Mouse (Mus musculus): ENCODE measurements around the gene Eid3. TPM values are rescaled to one million over a fixed set of nuclear protein-coding genes. Genes with fewer than 3 reads are reported as not detected.

Eid3 gene
- polyA plus RNA-seq, 1 experiment = 1.3 TPM

DNA sequence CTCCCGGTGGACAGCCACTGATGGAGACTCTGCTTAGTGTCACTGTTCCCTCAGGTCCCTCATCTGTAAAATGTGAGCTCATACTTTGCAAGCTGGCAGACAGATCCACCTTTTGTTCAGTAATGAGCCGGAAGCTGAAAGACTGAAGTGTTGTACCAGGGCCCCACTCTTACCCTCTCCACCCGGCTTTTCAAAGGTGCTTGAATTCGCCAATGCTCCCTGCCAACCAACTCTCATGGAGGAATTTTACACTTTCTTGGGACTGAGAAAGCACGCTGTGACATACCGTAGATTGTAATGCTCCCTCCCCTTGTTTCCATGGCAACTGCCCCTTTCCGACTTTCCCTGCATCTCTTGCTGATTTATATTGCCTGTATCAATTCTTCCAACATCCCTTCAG, 34.1 kb downstream of the Eid3 start:
- Histone ChIP-seq H3ac (ENCODE audit: control insufficient read depth, insufficient read length, low read depth) (no peak overlapping the region), H3K79me2 (ENCODE audit: control insufficient read depth, insufficient read depth) (no peaks in the 10 kb centered on the region), H3K36me3 (ENCODE audit: control insufficient read depth, insufficient read depth) (peaks cover 34% of the 10 kb centered on the region), H3K27me3 (ENCODE audit: control insufficient read depth, insufficient read depth, insufficient read length) (no peaks in the 10 kb centered on the region), H3K4me3 (ENCODE audit: insufficient read depth, poor library complexity, severe bottlenecking) (no peak overlapping the region), H3K79me3 (ENCODE audit: low read depth) (no peaks in the 10 kb centered on the region)
- TF ChIP-seq CTCF (IDR thresholded peaks at IDR 0.05; ENCODE audit: control insufficient read depth, insufficient read depth, insufficient read length) (no peak), MYOG (IDR thresholded peaks at IDR 0.05; ENCODE audit: control insufficient read depth, extremely low read depth, insufficient read length) (no peak), FOSL1 (IDR thresholded peaks at IDR 0.05; ENCODE audit: insufficient read depth, low read length, poor library complexity, severe bottlenecking) (no peak), MAX (IDR thresholded peaks at IDR 0.05) (no peak)

DNA sequence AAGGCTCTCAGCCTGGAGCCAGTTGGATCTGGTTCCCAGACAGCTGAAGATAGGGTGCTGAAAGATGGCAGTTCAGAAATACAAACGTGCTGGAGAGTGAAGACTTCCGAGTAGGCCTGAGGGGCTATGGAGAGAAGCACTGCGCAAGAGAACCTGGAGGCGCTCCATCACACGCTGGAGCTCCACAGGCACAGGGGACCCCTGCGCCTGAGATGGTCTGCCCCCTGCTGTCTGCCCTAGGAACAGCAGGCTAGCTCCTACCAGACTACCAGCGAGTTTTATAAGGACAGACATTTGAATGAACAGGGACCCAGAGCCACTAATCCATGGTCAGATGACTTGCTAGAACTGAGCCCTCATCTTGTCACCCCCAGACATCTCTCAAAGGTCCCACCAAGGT, 35.0 kb downstream of the Eid3 start:
- Histone ChIP-seq H3K79me3 (ENCODE audit: low read depth) (no peaks in the 10 kb centered on the region), H3K79me2 (ENCODE audit: control insufficient read depth, insufficient read depth) (no peaks in the 10 kb centered on the region), H3K27me3 (ENCODE audit: control insufficient read depth, insufficient read depth, insufficient read length) (no peaks in the 10 kb centered on the region), H3ac (ENCODE audit: control insufficient read depth, insufficient read length, low read depth) (no peak overlapping the region), H3K4me3 (ENCODE audit: insufficient read depth, poor library complexity, severe bottlenecking) (no peak overlapping the region), H3K36me3 (ENCODE audit: control insufficient read depth, insufficient read depth) (peaks cover 25% of the 10 kb centered on the region)
- peak; percentile 68 for TF ChIP-seq CTCF (IDR thresholded peaks at IDR 0.05; ENCODE audit: control insufficient read depth, insufficient read depth, insufficient read length)
- no peak for TF ChIP-seq USF1 (IDR thresholded peaks at IDR 0.05; ENCODE audit: low read depth)
- TF ChIP-seq FOSL1 (IDR thresholded peaks at IDR 0.05; ENCODE audit: insufficient read depth, low read length, poor library complexity, severe bottlenecking) = no peak
- TF ChIP-seq CEBPB (IDR thresholded peaks at IDR 0.05; ENCODE audit: low read depth) = no peak
- no peak for TF ChIP-seq MYOG (IDR thresholded peaks at IDR 0.05; ENCODE audit: control insufficient read depth, extremely low read depth, insufficient read length)
- no peak for TF ChIP-seq MYOD1 (IDR thresholded peaks at IDR 0.05; ENCODE audit: control insufficient read depth, insufficient read length, low read depth)

DNA sequence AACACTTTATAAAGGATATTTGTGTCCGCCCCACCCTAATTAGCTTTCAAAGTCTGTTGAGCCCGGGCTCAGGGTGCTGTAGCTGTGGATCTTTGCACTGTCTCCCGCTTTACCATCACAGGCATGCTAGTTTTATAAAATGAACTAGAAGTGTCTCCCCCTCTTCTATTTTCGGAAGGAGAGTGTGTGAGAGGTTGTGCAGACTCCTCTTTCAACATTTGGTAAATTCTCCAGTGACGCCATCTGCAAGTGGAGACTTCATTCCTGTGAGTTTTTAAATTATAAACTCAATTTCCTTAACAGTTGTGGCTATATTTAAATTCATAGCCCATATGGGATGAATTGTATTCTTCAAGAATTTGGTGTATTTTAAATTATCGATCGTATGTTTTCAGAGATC, 42.1 kb downstream of the Eid3 start:
- Histone ChIP-seq H3K27me3 (ENCODE audit: control insufficient read depth, insufficient read depth, insufficient read length) (no peaks in the 10 kb centered on the region), H3K36me3 (ENCODE audit: control insufficient read depth, insufficient read depth) (no peaks in the 10 kb centered on the region), H3K4me3 (ENCODE audit: insufficient read depth, poor library complexity, severe bottlenecking) (no peak overlapping the region), H3ac (ENCODE audit: control insufficient read depth, insufficient read length, low read depth) (no peak overlapping the region), H3K79me3 (ENCODE audit: low read depth) (no peaks in the 10 kb centered on the region), H3K79me2 (ENCODE audit: control insufficient read depth, insufficient read depth) (no peaks in the 10 kb centered on the region)
- no peak for TF ChIP-seq MYOG (IDR thresholded peaks at IDR 0.05; ENCODE audit: control insufficient read depth, extremely low read depth, insufficient read length)
- no peak for TF ChIP-seq MAX (IDR thresholded peaks at IDR 0.05)
- no peak for TF ChIP-seq FOSL1 (IDR thresholded peaks at IDR 0.05; ENCODE audit: insufficient read depth, low read length, poor library complexity, severe bottlenecking)
- no peak for TF ChIP-seq CTCF (IDR thresholded peaks at IDR 0.05; ENCODE audit: control insufficient read depth, insufficient read depth, insufficient read length)
- TF ChIP-seq USF1 (IDR thresholded peaks at IDR 0.05; ENCODE audit: low read depth) = no peak
- TF ChIP-seq CEBPB (IDR thresholded peaks at IDR 0.05; ENCODE audit: low read depth) = no peak
- no peak for TF ChIP-seq MYOD1 (IDR thresholded peaks at IDR 0.05; ENCODE audit: control insufficient read depth, insufficient read length, low read depth)

DNA sequence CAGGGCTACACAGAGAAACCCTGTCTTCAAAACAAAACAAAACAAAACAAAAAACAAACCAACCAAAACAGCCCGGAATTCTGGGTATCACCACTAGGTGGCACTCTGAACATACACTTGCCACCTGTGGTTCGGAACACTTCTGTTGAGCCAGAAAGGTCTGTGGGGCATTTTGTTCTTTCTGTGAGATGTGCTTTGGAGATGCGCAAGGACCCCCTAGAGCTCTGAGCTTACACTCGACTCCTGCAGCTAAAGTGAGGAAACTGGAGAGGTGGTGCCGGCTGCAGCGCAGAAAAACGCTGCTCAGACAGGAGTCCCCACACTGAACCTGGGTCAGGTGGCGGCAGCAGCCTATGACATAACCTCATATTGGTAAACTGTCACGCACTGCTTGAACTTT, 43.0 kb downstream of the Eid3 start:
- Histone ChIP-seq H3K79me3 (ENCODE audit: low read depth) (no peaks in the 10 kb centered on the region), H3K79me2 (ENCODE audit: control insufficient read depth, insufficient read depth) (no peaks in the 10 kb centered on the region), H3K27me3 (ENCODE audit: control insufficient read depth, insufficient read depth, insufficient read length) (no peaks in the 10 kb centered on the region), H3K36me3 (ENCODE audit: control insufficient read depth, insufficient read depth) (no peaks in the 10 kb centered on the region), H3K4me3 (ENCODE audit: insufficient read depth, poor library complexity, severe bottlenecking) (no peak overlapping the region), H3ac (ENCODE audit: control insufficient read depth, insufficient read length, low read depth) (no peak overlapping the region)
- peak; percentile 33 for TF ChIP-seq CTCF (IDR thresholded peaks at IDR 0.05; ENCODE audit: control insufficient read depth, insufficient read depth, insufficient read length)
- no peak for TF ChIP-seq MAX (IDR thresholded peaks at IDR 0.05)

DNA sequence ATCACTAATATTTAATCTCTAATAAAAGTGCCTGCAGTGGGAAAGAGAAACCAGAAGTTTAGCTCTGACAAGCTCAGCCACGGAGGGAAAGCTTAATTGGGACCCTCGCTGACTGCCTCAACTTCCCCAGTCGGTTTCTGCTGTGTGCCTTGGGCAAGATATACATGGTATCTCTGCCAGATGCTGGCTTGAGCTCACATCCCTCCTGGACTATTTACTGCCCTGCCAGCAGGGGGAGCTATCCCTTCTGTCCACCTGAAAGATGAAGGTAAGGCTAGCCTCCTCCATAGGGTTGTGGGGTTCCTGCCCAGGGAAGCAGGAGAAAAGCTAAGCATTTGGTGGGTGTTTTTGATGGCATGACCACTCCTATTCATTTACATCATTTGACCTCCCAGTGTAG, 43.8 kb downstream of the Eid3 start:
- no peaks in the 10 kb centered on the region for H3K79me3 ChIP-seq (ENCODE audit: low read depth)
- H3K79me2 ChIP-seq (ENCODE audit: control insufficient read depth, insufficient read depth) = no peaks in the 10 kb centered on the region
- no peaks in the 10 kb centered on the region for H3K36me3 ChIP-seq (ENCODE audit: control insufficient read depth, insufficient read depth)
- no peak overlapping the region for H3K4me3 ChIP-seq (ENCODE audit: insufficient read depth, poor library complexity, severe bottlenecking)
- no peaks in the 10 kb centered on the region for H3K27me3 ChIP-seq (ENCODE audit: control insufficient read depth, insufficient read depth, insufficient read length)
- no peak overlapping the region for H3ac ChIP-seq (ENCODE audit: control insufficient read depth, insufficient read length, low read depth)
- TF ChIP-seq CEBPB (IDR thresholded peaks at IDR 0.05; ENCODE audit: low read depth) (no peak), MAX (IDR thresholded peaks at IDR 0.05) (no peak), MYOG (IDR thresholded peaks at IDR 0.05; ENCODE audit: control insufficient read depth, extremely low read depth, insufficient read length) (no peak), MYOD1 (IDR thresholded peaks at IDR 0.05; ENCODE audit: control insufficient read depth, insufficient read length, low read depth) (no peak), CTCF (IDR thresholded peaks at IDR 0.05; ENCODE audit: control insufficient read depth, insufficient read depth, insufficient read length) (peak; percentile 41), FOSL1 (IDR thresholded peaks at IDR 0.05; ENCODE audit: insufficient read depth, low read length, poor library complexity, severe bottlenecking) (no peak), USF1 (IDR thresholded peaks at IDR 0.05; ENCODE audit: low read depth) (no peak)

DNA sequence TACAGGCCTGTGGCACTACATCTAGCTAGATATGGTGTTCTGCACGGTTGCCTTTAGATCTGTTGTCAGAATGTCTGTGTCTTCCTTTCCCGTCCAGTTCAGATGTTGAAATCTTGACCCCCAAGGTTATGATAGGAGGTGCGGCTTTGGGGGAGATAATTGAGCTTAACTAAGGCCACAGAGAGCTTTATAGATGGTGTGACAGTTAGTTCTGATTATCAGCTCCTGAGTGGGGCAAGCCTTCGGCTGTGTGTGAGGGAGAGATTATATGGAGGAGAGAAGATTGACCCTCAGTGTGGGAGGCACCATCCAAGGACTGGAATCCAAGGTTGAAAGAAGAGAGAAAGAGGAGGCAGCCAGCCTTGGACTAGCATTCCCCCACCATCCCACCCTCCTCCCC, 46.8 kb downstream of the Eid3 start:
- no peaks in the 10 kb centered on the region for H3K27me3 ChIP-seq (ENCODE audit: control insufficient read depth, insufficient read depth, insufficient read length)
- no peak for TF ChIP-seq USF1 (IDR thresholded peaks at IDR 0.05; ENCODE audit: low read depth)
- TF ChIP-seq MYOD1 (IDR thresholded peaks at IDR 0.05; ENCODE audit: control insufficient read depth, insufficient read length, low read depth) = no peak
- no peak for TF ChIP-seq MYOG (IDR thresholded peaks at IDR 0.05; ENCODE audit: control insufficient read depth, extremely low read depth, insufficient read length)
- no peak for TF ChIP-seq CTCF (IDR thresholded peaks at IDR 0.05; ENCODE audit: control insufficient read depth, insufficient read depth, insufficient read length)
- no peak for TF ChIP-seq FOSL1 (IDR thresholded peaks at IDR 0.05; ENCODE audit: insufficient read depth, low read length, poor library complexity, severe bottlenecking)
- no peak for TF ChIP-seq CEBPB (IDR thresholded peaks at IDR 0.05; ENCODE audit: low read depth)
- TF ChIP-seq MAX (IDR thresholded peaks at IDR 0.05) = no peak

More for the DNA sequence above, 46.8 kb downstream of the Eid3 start:
- Histone ChIP-seq H3K79me3 (ENCODE audit: low read depth) (no peaks in the 10 kb centered on the region), H3K4me3 (ENCODE audit: insufficient read depth, poor library complexity, severe bottlenecking) (no peak overlapping the region), H3ac (ENCODE audit: control insufficient read depth, insufficient read length, low read depth) (no peak overlapping the region), H3K36me3 (ENCODE audit: control insufficient read depth, insufficient read depth) (no peaks in the 10 kb centered on the region), H3K79me2 (ENCODE audit: control insufficient read depth, insufficient read depth) (no peaks in the 10 kb centered on the region)
